Mouse (Mus musculus) stomach, embryonic 15.5 days (tissue): ENCODE measurements around the gene Pabpc6. TPM values are rescaled to one million over a fixed set of nuclear protein-coding genes. Genes with fewer than 3 reads are reported as not detected.

ENCODE experiments used
- ATAC-seq: fragments of 200-750 bp; cut with Nextera tagmentation; 2 replicates; pipeline ENCODE4 v1.8.0; 2017; ENCODE audit warnings: low read depth, moderate number of reproducible peaks, moderate TSS enrichment; ENCODE audit not compliant: insufficient read depth, low FRiP score
- H3K27ac ChIP-seq: fragments of 300-500 bp; sonication (generic); 2 replicates; pipeline ENCODE4 v1.5.1; 2015; ENCODE audit warnings: mild to moderate bottlenecking, inconsistent platforms
- H3K27me3 ChIP-seq: fragments of 300-500 bp; sonication (generic); replicated peaks from 2 replicates; pipeline ENCODE4 v1.6.1; 2015; ENCODE audit warnings: inconsistent platforms
- H3K36me3 ChIP-seq: fragments of 300-500 bp; sonication (generic); 2 replicates; pipeline ENCODE4 v1.6.1; 2015; ENCODE audit warnings: inconsistent platforms
- H3K4me1 ChIP-seq: fragments of 300-500 bp; sonication (generic); 2 replicates; pipeline ENCODE4 v1.6.1; 2015; ENCODE audit warnings: inconsistent platforms
- H3K4me2 ChIP-seq: fragments of 300-500 bp; sonication (generic); 2 replicates; pipeline ENCODE4 v1.6.1; 2015; ENCODE audit warnings: mild to moderate bottlenecking, inconsistent platforms
- H3K4me3 ChIP-seq: fragments of 300-500 bp; sonication (generic); replicated peaks from 2 replicates; pipeline ENCODE4 v1.5.1; 2015; ENCODE audit warnings: inconsistent platforms
- H3K9ac ChIP-seq: fragments of 300-500 bp; sonication (generic); 2 replicates; pipeline ENCODE4 v1.6.1; 2015; ENCODE audit warnings: inconsistent platforms
- H3K9me3 ChIP-seq: fragments of 300-500 bp; sonication (generic); 2 replicates; pipeline ENCODE4 v1.6.1; 2016; ENCODE audit warnings: inconsistent platforms
- WGBS: fragments of 180-500 bp; shearing (Covaris S2); methylation state at CpG from one replicate; pipeline ENCODE4 v1.1.7; 2015; 5-methylcytosine and 5-hydroxymethylcytosine counted together
- polyA plus RNA-seq: library from polyadenylated mRNA; unstranded; fragments of >200 nt; fragmentation: Nextera tagmentation; extraction: Ambion mirVana; gene quantifications from 2 replicates; pipeline ENCODE4 v1.2.1, GENCODE M21; 2015

The Pabpc6 gene
- polyA plus RNA-seq, 1 experiment from 2014 or later: not detected

- WGBS: 68% methylated on average over 4 of the region's 4 CpGs
- H3K4me2 ChIP-seq: no peak overlapping the region
- no peak for ATAC-seq
Measured at GRCm38 (mm10) chr17:9647644-9648043, 21.9 kb downstream of the Pabpc6 start.

GRCm38 (mm10) chr17:9643657-9644180 lies 25.8 kb downstream of the Pabpc6 start:
- 74% methylated on average over 7 of the region's 7 CpGs for WGBS
- Histone ChIP-seq H3K9me3 (no peaks in the 10 kb centered on the region), H3K36me3 (no peaks in the 10 kb centered on the region), H3K27me3 (no peaks in the 10 kb centered on the region), H3K9ac (no peak overlapping the region), H3K4me3 (no peak overlapping the region), H3K27ac (no peak overlapping the region), H3K4me1 (no peaks in the 10 kb centered on the region), H3K4me2 (no peak overlapping the region)
- ATAC-seq: no peak

More at GRCm38 (mm10) chr17:9647644-9648043, 21.9 kb downstream of the Pabpc6 start:
- Histone ChIP-seq H3K36me3 (no peaks in the 10 kb centered on the region), H3K27ac (no peak overlapping the region), H3K27me3 (no peaks in the 10 kb centered on the region), H3K4me1 (no peaks in the 10 kb centered on the region), H3K4me3 (no peak overlapping the region), H3K9ac (no peak overlapping the region), H3K9me3 (no peaks in the 10 kb centered on the region)

DNA sequence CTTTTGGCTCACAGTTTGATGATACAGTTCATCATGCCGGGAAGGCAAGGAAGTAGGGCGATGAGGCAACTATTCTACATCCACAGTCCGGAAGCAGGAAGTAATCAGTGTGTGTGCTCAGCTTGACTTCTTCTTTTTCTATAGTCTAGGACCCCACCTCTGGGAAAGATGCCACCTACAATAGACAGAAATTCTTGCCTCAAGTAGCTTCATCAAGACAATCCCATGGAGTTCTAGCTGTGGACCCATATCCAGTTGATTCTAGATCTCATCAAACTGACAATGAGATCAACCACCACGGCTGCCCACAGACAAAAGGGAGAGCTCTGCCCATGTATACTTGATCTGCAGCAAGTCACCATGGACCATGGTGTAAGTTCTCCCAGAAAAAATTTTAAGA lies 32.5 kb downstream of the Pabpc6 start:
- 86% methylated on average over 4 of the region's 4 CpGs for WGBS
- Histone ChIP-seq H3K27ac (no peak overlapping the region), H3K27me3 (no peaks in the 10 kb centered on the region), H3K9ac (no peak overlapping the region), H3K4me3 (no peak overlapping the region), H3K4me1 (no peaks in the 10 kb centered on the region), H3K4me2 (no peak overlapping the region), H3K9me3 (no peaks in the 10 kb centered on the region), H3K36me3 (no peaks in the 10 kb centered on the region)
- no peak for ATAC-seq

- Histone ChIP-seq H3K9me3 (no peaks in the 10 kb centered on the region), H3K27ac (no peak overlapping the region), H3K4me2 (no peak overlapping the region), H3K4me3 (no peak overlapping the region), H3K36me3 (no peaks in the 10 kb centered on the region), H3K9ac (no peak overlapping the region), H3K4me1 (no peaks in the 10 kb centered on the region), H3K27me3 (no peaks in the 10 kb centered on the region)
- 69% methylated on average over 16 of the region's 16 CpGs for WGBS
- ATAC-seq: no peak
Measured at GRCm38 (mm10) chr17:9632579-9633252, 36.8 kb downstream of the Pabpc6 start.

- Histone ChIP-seq H3K9ac (no peak overlapping the region), H3K9me3 (no peaks in the 10 kb centered on the region), H3K4me2 (no peak overlapping the region), H3K4me1 (no peaks in the 10 kb centered on the region), H3K4me3 (no peak overlapping the region), H3K27ac (no peak overlapping the region), H3K27me3 (no peaks in the 10 kb centered on the region), H3K36me3 (no peaks in the 10 kb centered on the region)
- no peak for ATAC-seq
- 49% methylated on average over 5 of the region's 5 CpGs for WGBS
Measured at GRCm38 (mm10) chr17:9632140-9632539, 37.4 kb downstream of the Pabpc6 start.

GRCm38 (mm10) chr17:9631081-9631480 lies 38.4 kb downstream of the Pabpc6 start:
- ATAC-seq: no peak
- 88% methylated on average over 1 of the region's 1 CpGs for WGBS

DNA sequence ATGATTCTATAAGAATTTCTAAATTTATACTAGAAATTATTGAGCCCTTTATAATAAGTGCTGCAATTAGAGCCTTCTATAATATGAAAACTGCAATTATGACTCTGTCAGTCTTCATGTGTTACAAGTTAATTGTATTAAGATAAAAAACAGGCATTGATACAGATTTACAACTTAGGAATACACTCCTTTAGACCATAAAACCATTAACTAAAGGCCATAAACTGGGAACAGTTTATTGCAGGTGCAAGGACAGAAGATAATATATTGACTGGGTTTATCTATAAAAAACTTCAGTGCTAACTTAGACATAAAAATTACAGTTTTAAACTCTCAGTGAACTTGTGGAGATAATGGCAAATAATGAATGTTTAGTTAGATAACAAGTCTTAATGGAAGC lies 42.5 kb downstream of the Pabpc6 start:
- H3K27ac ChIP-seq: no peak overlapping the region
- H3K36me3 ChIP-seq: no peaks in the 10 kb centered on the region
- H3K4me3 ChIP-seq: no peak overlapping the region
- no peaks in the 10 kb centered on the region for H3K9me3 ChIP-seq
- no peak for ATAC-seq
- H3K4me1 ChIP-seq: no peaks in the 10 kb centered on the region
- no peak overlapping the region for H3K9ac ChIP-seq
- no peak overlapping the region for H3K4me2 ChIP-seq
- H3K27me3 ChIP-seq: no peaks in the 10 kb centered on the region

More at GRCm38 (mm10) chr17:9631081-9631480, 38.4 kb downstream of the Pabpc6 start:
- H3K9me3 ChIP-seq: no peaks in the 10 kb centered on the region
- H3K4me1 ChIP-seq: no peaks in the 10 kb centered on the region
- no peak overlapping the region for H3K27ac ChIP-seq
- H3K36me3 ChIP-seq: no peaks in the 10 kb centered on the region
- H3K27me3 ChIP-seq: no peaks in the 10 kb centered on the region
- no peak overlapping the region for H3K9ac ChIP-seq
- no peak overlapping the region for H3K4me3 ChIP-seq
- H3K4me2 ChIP-seq: no peak overlapping the region

Other genes starting within 250 kb of the Pabpc6 start
- gene Gm17728, start 247.7 kb downstream of the Pabpc6 start, polyA plus RNA-seq: not detected in 2 replicates